Mouse (Mus musculus): ENCODE results near the gene Vac14. TPM values are rescaled to one million over a fixed set of nuclear protein-coding genes. Genes with fewer than 3 reads are reported as not detected.
A peak's percentile ranks its signal among the peaks of the same experiment; 100 is the strongest.

Vac14 gene
- total RNA-seq, 2 experiments from 2014 or later, result 16.1 to 18.7 TPM

- no peak for DNase-seq
Observed at GRCm38 (mm10) chr8:110689961-110690360, 71.6 kb downstream of the Vac14 start.

GRCm38 (mm10) chr8:110694226-110694625 lies 75.8 kb downstream of the Vac14 start:
- DNase-seq, result no peak

- DNase-seq, result no peak
Observed at GRCm38 (mm10) chr8:110694826-110695225, 76.4 kb downstream of the Vac14 start.

GRCm38 (mm10) chr8:110695431-110695830 lies 77.0 kb downstream of the Vac14 start:
- no peak for DNase-seq

GRCm38 (mm10) chr8:110696051-110696450 lies 77.7 kb downstream of the Vac14 start:
- DNase-seq, result no peak

- DNase-seq, result no peak
Observed at GRCm38 (mm10) chr8:110697571-110697970, 79.2 kb downstream of the Vac14 start.

- no peak for DNase-seq
Observed at GRCm38 (mm10) chr8:110698098-110698497, 79.7 kb downstream of the Vac14 start.

- no peak for DNase-seq
Observed at GRCm38 (mm10) chr8:110699501-110699900, 81.1 kb downstream of the Vac14 start.

- DNase-seq, result no peak
Observed at GRCm38 (mm10) chr8:110700561-110700960, 82.2 kb downstream of the Vac14 start.

- no peak for DNase-seq
Observed at GRCm38 (mm10) chr8:110702636-110703459, 84.5 kb downstream of the Vac14 start.

- no peak for DNase-seq
Observed at GRCm38 (mm10) chr8:110703460-110704061, 85.2 kb downstream of the Vac14 start.

GRCm38 (mm10) chr8:110704103-110704502 lies 85.7 kb downstream of the Vac14 start:
- DNase-seq, result no peak

- DNase-seq, result no peak
Observed at GRCm38 (mm10) chr8:110705391-110706287, 87.3 kb downstream of the Vac14 start.

- DNase-seq, result no peak
Observed at GRCm38 (mm10) chr8:110706288-110706870, 88.0 kb downstream of the Vac14 start.

- no peak for DNase-seq
Observed at GRCm38 (mm10) chr8:110708429-110708828, 90.0 kb downstream of the Vac14 start.

- no peak for DNase-seq
Observed at GRCm38 (mm10) chr8:110710593-110710992, 92.2 kb downstream of the Vac14 start.

- DNase-seq, result no peak
Observed at GRCm38 (mm10) chr8:110711271-110711934, 93.0 kb downstream of the Vac14 start.

GRCm38 (mm10) chr8:110713073-110713472 lies 94.7 kb downstream of the Vac14 start:
- DNase-seq, result peak; percentile 69

GRCm38 (mm10) chr8:110714827-110715519 lies 96.6 kb downstream of the Vac14 start:
- DNase-seq, result no peak

- DNase-seq, result no peak
Observed at GRCm38 (mm10) chr8:110716075-110716474, 97.7 kb downstream of the Vac14 start.

- no peak for DNase-seq
Observed at GRCm38 (mm10) chr8:110717131-110717530, 98.7 kb downstream of the Vac14 start.

Measured in gastrocnemius, postnatal 10 days (tissue).